Mouse (Mus musculus) adrenal gland (tissue): ENCODE measurements around the gene Abcb8.

Experiments used
- intact Hi-C: fragments of 180-260 bp; cut with DNase I; formaldehyde crosslinking; loops from one replicate; pipeline ENCODE4 v1.15.1; 2025

Abcb8 gene

GRCm38 (mm10) chr5:24453283-24453984 is 60.0 kb downstream of the Abcb8 start:
- intact Hi-C loops, result no loop called here

GRCm38 (mm10) chr5:24453985-24454303 is 60.5 kb downstream of the Abcb8 start:
- intact Hi-C loops, result no loop called here

- intact Hi-C loops, result no loop called here
Measured at GRCm38 (mm10) chr5:24455076-24455475, 61.6 kb downstream of the Abcb8 start.

- intact Hi-C loops, result no loop called here
Measured at GRCm38 (mm10) chr5:24455613-24456012, 62.1 kb downstream of the Abcb8 start.
